ENCODE assay signal across 8 mouse cellular contexts in the genomic region with DNA sequence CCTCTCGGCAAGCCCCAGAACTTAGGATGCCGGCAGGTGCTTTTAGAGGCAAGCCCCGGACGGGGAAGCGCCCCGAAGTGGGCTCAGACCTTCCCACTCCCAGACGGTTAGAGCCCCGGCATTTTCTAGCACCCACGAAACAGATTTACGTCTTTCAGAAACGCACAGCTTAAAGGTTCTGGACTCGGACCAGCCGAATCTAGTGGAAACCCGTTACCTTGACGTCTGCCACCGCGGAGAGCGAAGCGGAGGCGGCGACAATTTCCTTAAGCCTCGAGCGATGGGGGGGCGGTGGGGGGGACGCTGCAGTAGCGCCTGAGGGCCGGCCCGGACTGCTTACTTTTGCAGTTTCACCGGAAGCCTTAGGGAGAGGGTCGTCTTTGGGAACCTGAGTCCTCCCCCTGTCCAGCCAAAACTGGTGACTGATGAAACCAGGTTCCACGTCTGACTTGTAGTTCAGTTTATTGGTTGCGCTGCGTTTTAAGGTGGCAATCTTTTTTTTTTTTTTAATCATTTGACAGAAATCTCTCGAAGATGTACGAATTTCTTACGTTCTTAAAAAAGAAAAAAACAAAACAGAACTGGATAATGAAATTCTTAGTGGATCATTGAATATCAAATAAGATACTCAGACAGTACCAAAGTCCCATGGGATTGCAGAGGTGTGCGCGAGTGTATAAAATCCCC. TPM values are rescaled to one million over a fixed set of nuclear protein-coding genes. Genes with fewer than 3 reads are reported as not detected.
DNase-seq lines count a peak whose midpoint lies in the region; ATAC-seq and TF ChIP-seq lines count a peak whose summit lies in the region.

No protein-coding gene starts in this region.

- TF ChIP-seq CTCF in bone marrow, adult 2 months (IDR thresholded peaks at IDR 0.05; ENCODE audit: control insufficient read depth, insufficient read depth, low read length), result no peak
- no peak for TF ChIP-seq CTCF in hindbrain, postnatal 0 days (IDR thresholded peaks at IDR 0.05; ENCODE audit: low read depth)

- H3K27me3 ChIP-seq in hindbrain, postnatal 0 days (ENCODE audit: insufficient read depth, low read length), result no peaks in the 10 kb centered on the region
- peaks cover 8% of the 10 kb centered on the region; the same call in 1 of the 2 replicates for H3K27me3 ChIP-seq in limb, embryonic 11.5 days (ENCODE audit: control insufficient read depth, insufficient read depth, low read length)
- no peaks in the 10 kb centered on the region for H3K27me3 ChIP-seq in splenic B cell, adult 2 months (ENCODE audit: control insufficient read depth, insufficient read depth, low read length, poor library complexity, severe bottlenecking)

- H3K9ac ChIP-seq in hindbrain, postnatal 0 days (replicated peaks; ENCODE audit: low read length), result peak overlapping the region; percentile 95
- H3K9ac ChIP-seq in limb, embryonic 11.5 days (ENCODE audit: low read length), result peak overlapping the region; percentile 80

- peak overlapping the region; percentile 73 for H3K4me3 ChIP-seq in bone marrow, adult 2 months (replicated peaks; ENCODE audit: control insufficient read depth, low read depth, low read length)
- H3K4me3 ChIP-seq in hindbrain, postnatal 0 days (ENCODE audit: low read length), result peak overlapping the region; percentile 96
- peak overlapping the region; percentile 88 for H3K4me3 ChIP-seq in limb, embryonic 11.5 days (ENCODE audit: low read depth, low read length)

- H3K27ac ChIP-seq in bone marrow, adult 2 months (ENCODE audit: control insufficient read depth, insufficient read depth, low read depth, low read length, poor library complexity), result peak overlapping the region; percentile 98
- peak overlapping the region; percentile 92 for H3K27ac ChIP-seq in hindbrain, postnatal 0 days
- no peak overlapping the region for H3K27ac ChIP-seq in limb, embryonic 11.5 days (replicated peaks; ENCODE audit: low read depth, low read length)

- peak overlapping the region; percentile 70 for H3K4me2 ChIP-seq in hindbrain, postnatal 0 days (ENCODE audit: low read depth, low read length)
- peak overlapping the region; percentile 77 for H3K4me2 ChIP-seq in limb, embryonic 11.5 days (ENCODE audit: low read depth, severe bottlenecking)

- peak; percentile 61; the same call in 1 of the 2 replicates for ATAC-seq in hindbrain, postnatal 0 days
- ATAC-seq in limb, embryonic 11.5 days (ENCODE audit: insufficient number of reproducible peaks, low FRiP score, low TSS enrichment, low read depth), result peak; percentile 65; the same call in 1 of the 2 replicates

- peak; percentile 34 for DNase-seq in ovary, postnatal 14 days (ENCODE audit: low spot score)
- no peak for DNase-seq in ovary, postnatal 36 days (ENCODE audit: low spot score)
- DNase-seq in forelimb bud, embryonic 11.5 days (ENCODE audit: low read depth, low spot score), result peak; percentile 31
- DNase-seq in hindbrain, postnatal 0 days (ENCODE audit: low spot score), result peak; percentile 70
- DNase-seq in limb, embryonic 11.5 days (ENCODE audit: low spot score), result no peak
- DNase-seq in mesoderm, embryonic 11.5 days (ENCODE audit: low read depth, low spot score), result peak; percentile 64
- peak; percentile 68 for DNase-seq in splenic B cell, adult 2 months (ENCODE audit: low read depth, low spot score)

- no peaks in the 10 kb centered on the region for H3K4me1 ChIP-seq in bone marrow, adult 2 months (ENCODE audit: control insufficient read depth, insufficient read depth, low read length)
- 0 out of 2 replicates have a peak, but pooled peaks cover 3% of the 10 kb centered on the region for H3K4me1 ChIP-seq in hindbrain, postnatal 0 days (ENCODE audit: insufficient read depth, low read length)
- no peaks in the 10 kb centered on the region for H3K4me1 ChIP-seq in limb, embryonic 11.5 days (ENCODE audit: control insufficient read depth, insufficient read depth, low read length)

- no peaks in the 10 kb centered on the region for H3K36me3 ChIP-seq in hindbrain, postnatal 0 days (ENCODE audit: insufficient read depth, low read length)
- no peaks in the 10 kb centered on the region for H3K36me3 ChIP-seq in limb, embryonic 11.5 days (ENCODE audit: control insufficient read depth, insufficient read depth, low read length)
- no peaks in the 10 kb centered on the region for H3K36me3 ChIP-seq in splenic B cell, adult 2 months (ENCODE audit: control insufficient read depth, insufficient read depth, low read length, poor library complexity, severe bottlenecking)

- H3K9me3 ChIP-seq in hindbrain, postnatal 0 days (ENCODE audit: low read length), result no peaks in the 10 kb centered on the region
- no peaks in the 10 kb centered on the region for H3K9me3 ChIP-seq in limb, embryonic 11.5 days (ENCODE audit: control insufficient read depth, low read length)

- TF ChIP-seq POLR2A in bone marrow, adult 2 months (IDR thresholded peaks at IDR 0.05; ENCODE audit: borderline replicate concordance, control insufficient read depth, low read depth, low read length), result no peak

- 3% methylated on average over 38 of the region's 38 CpGs for WGBS in bone marrow, adult 2 months
- under 1% methylated on average over 38 of the region's 38 CpGs for WGBS in hindbrain, postnatal 0 days
- WGBS in limb, embryonic 11.5 days, result 2% methylated on average over 38 of the region's 38 CpGs

RNA-seq across cellular contexts. Expression of gene Fndc3a, which starts 0.7 kb away (rescaled TPM):
- 9.9 and 19.8 TPM in 2 replicates for polyA plus RNA-seq in bone marrow, adult 2 months (2011; ENCODE audit: insufficient read depth, insufficient read length, low replicate concordance, missing spikeins)
- 40.3 and 45.2 TPM in 2 replicates for total RNA-seq in hindbrain, postnatal 0 days (2014; rRNA removed)
- 51.8 and 53.9 TPM in 2 replicates for polyA plus RNA-seq in hindbrain, postnatal 0 days (2015; fragmentation: Nextera tagmentation; extraction: Ambion mirVana)
- polyA plus RNA-seq in limb, embryonic 11.5 days (2014; fragmentation: Nextera tagmentation; extraction: Ambion mirVana), result 31.0 and 36.6 TPM in 2 replicates

Comparison
In these comparisons a context has a peak if more than half of its experiments do, and no peak if none do; other contexts are left out.
1. DNase-seq: peak in ovary, postnatal 14 days (single experiment), forelimb bud, embryonic 11.5 days (single experiment), hindbrain, postnatal 0 days (single experiment), mesoderm, embryonic 11.5 days (single experiment) and splenic B cell, adult 2 months (single experiment); none in ovary, postnatal 36 days (single experiment) and limb, embryonic 11.5 days (single experiment).
2. Peak in every context shown above with its lines, with median percentiles within 50 percentile points of each other: H3K4me3 ChIP-seq.